Mouse (Mus musculus): ENCODE results near the gene Zic2. TPM values are rescaled to one million over a fixed set of nuclear protein-coding genes. Genes with fewer than 3 reads are reported as not detected.
A peak's percentile ranks its signal among the peaks of the same experiment; 100 is the strongest.

Gene Zic2
- 51.8 and 66.8 TPM in 2 replicates for polyA plus RNA-seq (2012; rRNA removed)

- TF ChIP-seq CTCF (IDR thresholded peaks at IDR 0.05; ENCODE audit: borderline replicate concordance, extremely low read depth, insufficient read depth, insufficient read length): no peak
- no peak; the same call in 1 of the 2 replicates for TF ChIP-seq POLR2A (IDR thresholded peaks at IDR 0.05; ENCODE audit: borderline replicate concordance, extremely low read depth, insufficient read depth, insufficient read length, poor library complexity, severe bottlenecking)
- DNase-seq (ENCODE audit: low read depth): peak; percentile 93
Measured at GRCm38 (mm10) chr14:122474891-122475556, at the start of gene Zic2. Gene Zic2 (plus strand): TSS chr14:122475435.

DNA sequence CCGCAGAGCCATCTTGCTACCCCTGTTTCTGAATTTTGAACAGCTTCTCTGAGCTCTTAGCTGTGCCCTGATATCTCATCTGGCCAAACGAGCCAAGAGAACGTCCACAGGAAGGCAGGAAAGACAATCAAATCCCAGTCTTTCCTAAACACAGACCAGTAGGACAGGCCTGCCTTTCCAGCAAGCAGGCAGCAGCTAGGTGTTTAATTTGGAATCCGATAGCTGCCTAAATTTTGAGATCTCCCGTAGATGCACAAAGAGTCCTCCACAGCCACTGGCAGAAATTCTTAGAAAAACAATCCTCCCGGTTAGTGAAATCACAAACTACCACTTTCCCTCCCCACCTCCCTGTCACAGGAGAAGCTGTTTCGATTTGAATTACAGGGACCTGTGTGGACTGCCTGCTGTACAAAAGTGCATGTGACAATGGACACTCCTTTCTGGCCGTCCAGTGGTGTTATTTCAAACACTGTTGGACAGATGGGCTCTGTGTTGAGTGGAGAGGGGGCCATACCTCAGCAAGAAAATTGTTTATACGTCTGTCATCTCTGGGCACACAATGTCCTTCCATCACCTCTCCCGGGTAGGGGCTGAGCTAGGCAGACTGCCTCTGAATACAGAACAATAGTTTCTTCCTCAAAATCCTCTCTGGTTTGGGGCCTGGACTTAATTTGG lies 48.6 kb upstream of the Zic2 start:
- TF ChIP-seq CTCF (IDR thresholded peaks at IDR 0.05; ENCODE audit: borderline replicate concordance, extremely low read depth, insufficient read depth, insufficient read length) (no peak), POLR2A (IDR thresholded peaks at IDR 0.05; ENCODE audit: borderline replicate concordance, extremely low read depth, insufficient read depth, insufficient read length, poor library complexity, severe bottlenecking) (no peak)
- DNase-seq (ENCODE audit: low read depth): no peak

- TF ChIP-seq CTCF (IDR thresholded peaks at IDR 0.05; ENCODE audit: borderline replicate concordance, extremely low read depth, insufficient read depth, insufficient read length) (no peak), POLR2A (IDR thresholded peaks at IDR 0.05; ENCODE audit: borderline replicate concordance, extremely low read depth, insufficient read depth, insufficient read length, poor library complexity, severe bottlenecking) (no peak)
- peak; percentile 57 for DNase-seq (ENCODE audit: low read depth)
Measured at GRCm38 (mm10) chr14:122427204-122427560, 48.1 kb upstream of the Zic2 start.

GRCm38 (mm10) chr14:122427654-122428053 lies 47.6 kb upstream of the Zic2 start:
- no peak for DNase-seq (ENCODE audit: low read depth)
- no peak for TF ChIP-seq CTCF (IDR thresholded peaks at IDR 0.05; ENCODE audit: borderline replicate concordance, extremely low read depth, insufficient read depth, insufficient read length)
- no peak for TF ChIP-seq POLR2A (IDR thresholded peaks at IDR 0.05; ENCODE audit: borderline replicate concordance, extremely low read depth, insufficient read depth, insufficient read length, poor library complexity, severe bottlenecking)

DNA sequence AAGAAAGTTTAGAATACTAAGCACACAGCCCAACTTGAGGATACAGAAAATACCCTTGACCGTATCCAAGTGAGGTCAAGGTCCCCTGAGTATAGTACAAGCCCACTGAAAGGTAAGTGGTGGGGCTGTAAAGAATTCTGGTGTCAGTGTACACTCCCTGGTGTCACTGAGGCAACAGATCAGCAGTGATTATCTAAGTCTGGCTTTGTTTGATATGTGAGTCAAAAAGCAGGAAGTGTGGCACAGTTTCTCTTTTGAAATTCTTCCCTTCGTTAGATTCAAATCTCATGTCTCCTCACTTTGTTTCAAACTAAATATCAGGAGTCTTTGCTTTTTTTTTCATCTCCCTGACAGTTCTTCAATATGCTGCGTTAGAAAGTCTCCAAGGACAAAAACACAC lies 42.7 kb upstream of the Zic2 start:
- no peak for DNase-seq (ENCODE audit: low read depth)
- TF ChIP-seq POLR2A (IDR thresholded peaks at IDR 0.05; ENCODE audit: borderline replicate concordance, extremely low read depth, insufficient read depth, insufficient read length, poor library complexity, severe bottlenecking) (no peak), CTCF (IDR thresholded peaks at IDR 0.05; ENCODE audit: borderline replicate concordance, extremely low read depth, insufficient read depth, insufficient read length) (no peak)

GRCm38 (mm10) chr14:122434039-122434438 lies 41.2 kb upstream of the Zic2 start:
- DNase-seq (ENCODE audit: low read depth): no peak
- no peak for TF ChIP-seq POLR2A (IDR thresholded peaks at IDR 0.05; ENCODE audit: borderline replicate concordance, extremely low read depth, insufficient read depth, insufficient read length, poor library complexity, severe bottlenecking)
- TF ChIP-seq CTCF (IDR thresholded peaks at IDR 0.05; ENCODE audit: borderline replicate concordance, extremely low read depth, insufficient read depth, insufficient read length): no peak

GRCm38 (mm10) chr14:122436850-122437249 lies 38.4 kb upstream of the Zic2 start:
- TF ChIP-seq POLR2A (IDR thresholded peaks at IDR 0.05; ENCODE audit: borderline replicate concordance, extremely low read depth, insufficient read depth, insufficient read length, poor library complexity, severe bottlenecking): no peak
- TF ChIP-seq CTCF (IDR thresholded peaks at IDR 0.05; ENCODE audit: borderline replicate concordance, extremely low read depth, insufficient read depth, insufficient read length): no peak
- DNase-seq (ENCODE audit: low read depth): peak; percentile 78

DNA sequence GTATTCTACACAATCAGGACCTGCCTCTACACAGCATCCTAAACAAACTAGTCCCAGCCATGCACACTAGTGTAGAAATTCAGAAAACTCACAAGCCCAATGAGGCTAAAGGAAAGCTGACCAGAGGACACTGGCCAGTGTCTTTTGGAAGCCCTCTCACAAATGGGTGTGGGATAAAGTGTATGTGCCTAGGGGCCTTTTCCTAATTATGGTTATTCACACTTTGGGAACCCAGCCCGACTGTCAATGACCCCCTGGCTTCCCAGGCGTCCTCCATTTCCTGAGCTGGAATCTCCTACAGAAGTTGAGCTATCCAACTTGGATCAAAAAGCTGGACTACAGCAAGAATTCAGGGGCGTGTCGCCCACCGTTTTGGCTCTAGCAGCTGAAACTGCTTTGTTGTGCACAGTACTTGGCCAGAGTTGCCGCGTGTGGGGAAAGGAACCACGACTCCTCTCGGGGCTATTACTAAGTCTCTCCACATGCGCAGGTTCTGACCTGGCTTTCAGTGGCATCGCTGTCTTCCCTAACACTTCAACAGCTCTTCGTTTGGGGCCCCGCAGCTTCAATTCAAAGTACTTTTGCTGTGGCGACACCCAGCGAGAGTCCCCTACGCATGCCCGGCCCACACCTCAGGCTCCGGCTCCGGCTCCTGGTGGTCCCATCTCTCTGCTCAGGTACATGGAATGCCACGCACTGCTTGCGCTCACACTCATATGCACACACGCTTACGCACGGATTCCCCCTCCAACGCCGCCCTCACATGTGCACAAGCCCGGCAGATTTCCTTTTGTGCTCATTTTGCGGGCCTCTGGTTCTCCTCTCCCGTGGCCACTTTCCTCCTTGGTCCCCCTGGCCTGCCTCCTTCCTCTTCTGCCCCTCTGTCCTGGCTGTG lies 25.4 kb upstream of the Zic2 start:
- TF ChIP-seq CTCF (IDR thresholded peaks at IDR 0.05; ENCODE audit: borderline replicate concordance, extremely low read depth, insufficient read depth, insufficient read length) (no peak), POLR2A (IDR thresholded peaks at IDR 0.05; ENCODE audit: borderline replicate concordance, extremely low read depth, insufficient read depth, insufficient read length, poor library complexity, severe bottlenecking) (no peak)
- peak; percentile 73 for DNase-seq (ENCODE audit: low read depth)

GRCm38 (mm10) chr14:122450496-122451382 lies 24.5 kb upstream of the Zic2 start, which contains the start of gene Gm5089:
Gene Gm5089 (minus strand): TSS chr14:122451115.
- TF ChIP-seq CTCF (IDR thresholded peaks at IDR 0.05; ENCODE audit: borderline replicate concordance, extremely low read depth, insufficient read depth, insufficient read length): no peak
- TF ChIP-seq POLR2A (IDR thresholded peaks at IDR 0.05; ENCODE audit: borderline replicate concordance, extremely low read depth, insufficient read depth, insufficient read length, poor library complexity, severe bottlenecking): 0 out of 2 replicates have a peak, but pooled peaks have one; percentile 16
- peak; percentile 82 for DNase-seq (ENCODE audit: low read depth)

- peak; percentile 46 for DNase-seq (ENCODE audit: low read depth)
- TF ChIP-seq CTCF (IDR thresholded peaks at IDR 0.05; ENCODE audit: borderline replicate concordance, extremely low read depth, insufficient read depth, insufficient read length) (no peak), POLR2A (IDR thresholded peaks at IDR 0.05; ENCODE audit: borderline replicate concordance, extremely low read depth, insufficient read depth, insufficient read length, poor library complexity, severe bottlenecking) (no peak)
Measured at GRCm38 (mm10) chr14:122451551-122452145, 23.6 kb upstream of the Zic2 start.
